Mouse (Mus musculus) MEL (cell line): Measurements from ENCODE around the gene Paxbp1. TPM values are rescaled to one million over a fixed set of nuclear protein-coding genes. Genes with fewer than 3 reads are reported as not detected.
A peak's percentile ranks its signal among the peaks of the same experiment; 100 is the strongest.

ENCODE experiments used
- DNase-seq: peaks from one replicate; pipeline ENCODE4 v3.0.0; 2011; ENCODE audit warnings: low read depth, low spot score
- H3K27ac ChIP-seq: 2 replicates; pipeline ENCODE4 v1.5.1; 2012; ENCODE audit warnings: low read depth, mild to moderate bottlenecking, control low read depth, low read length, moderate library complexity; ENCODE audit not compliant: control insufficient read depth
- H3K27me3 ChIP-seq, 2 experiments: fragments of 150-350 bp in 1 of 2; sonication (generic) in 1 of 2; 2 replicates each; pipeline ENCODE4 v1.6.1; 2012; ENCODE audit warnings: low read length in 2 of 2, mild to moderate bottlenecking in 2 of 2, improper control_type of control experiment in 1 of 2, moderate library complexity in 1 of 2; ENCODE audit not compliant: insufficient read depth in 2 of 2, control insufficient read depth in 1 of 2
- H3K36me3 ChIP-seq, 2 experiments: 2 replicates each; pipeline ENCODE4 v1.6.1; 2012 to 2014; ENCODE audit warnings: low read length in 2 of 2, improper control_type of control experiment in 1 of 2, inconsistent platforms in 1 of 2, mild to moderate bottlenecking in 1 of 2; ENCODE audit not compliant: insufficient read depth in 2 of 2, control insufficient read depth in 1 of 2
- H3K4me1 ChIP-seq, 2 experiments: fragments of 150-350 bp in 1 of 2; sonication (generic) in 1 of 2; 2 replicates each; pipeline ENCODE4 v1.6.1; 2012; ENCODE audit warnings: low read length in 2 of 2, improper control_type of control experiment in 1 of 2, mild to moderate bottlenecking in 1 of 2; ENCODE audit not compliant: insufficient read depth in 2 of 2, control insufficient read depth in 1 of 2
- H3K4me3 ChIP-seq, 2 experiments: fragments of 150-350 bp in 1 of 2; sonication (generic) in 1 of 2; 2 replicates each; pipeline ENCODE4 v1.5.1; 2012; ENCODE audit warnings: low read depth in 2 of 2, low read length in 2 of 2, mild to moderate bottlenecking in 2 of 2, moderate library complexity in 2 of 2, control low read depth in 1 of 2, improper control_type of control experiment in 1 of 2; ENCODE audit not compliant: control insufficient read depth in 1 of 2, insufficient read depth in 1 of 2
- H3K79me2 ChIP-seq: 2 replicates; pipeline ENCODE4 v1.6.1; 2012; ENCODE audit warnings: mild to moderate bottlenecking, low read length, moderate library complexity; ENCODE audit not compliant: control insufficient read depth, poor library complexity, insufficient read depth
- H3K9ac ChIP-seq: 2 replicates; pipeline ENCODE4 v1.6.1; 2012; ENCODE audit warnings: low read depth, mild to moderate bottlenecking, control low read depth, low read length, moderate library complexity; ENCODE audit not compliant: control insufficient read depth, poor library complexity, severe bottlenecking
- H3K9me3 ChIP-seq: fragments of 150-350 bp; sonication (generic); replicated peaks from 2 replicates; pipeline ENCODE4 v1.6.1; 2012; ENCODE audit warnings: mild to moderate bottlenecking, low read length, improper control_type of control experiment, moderate library complexity; ENCODE audit not compliant: insufficient read depth
- CTCF ChIP-seq, 3 experiments: IDR thresholded peaks in 2 of 3; conservative IDR thresholded peaks in 1 of 3; 2 replicates each; pipeline ENCODE4 v1.5.1; 2011 to 2012; ENCODE audit warnings: low read length in 3 of 3, low read depth in 2 of 3, mild to moderate bottlenecking in 2 of 3, improper control_type of control experiment in 1 of 3, inconsistent platforms in 1 of 3, mixed read lengths in 1 of 3, moderate library complexity in 1 of 3; ENCODE audit not compliant: control insufficient read depth in 1 of 3, insufficient read depth in 1 of 3, poor library complexity in 1 of 3, severe bottlenecking in 1 of 3
- GABPA ChIP-seq: IDR thresholded peaks from 2 replicates; pipeline ENCODE4 v1.6.1; 2012; ENCODE audit warnings: low read depth, mild to moderate bottlenecking, inconsistent platforms, low read length, improper control_type of control experiment, moderate library complexity
- GATA1 ChIP-seq: IDR thresholded peaks from 2 replicates; pipeline ENCODE4 v1.6.1; 2011; ENCODE audit warnings: low read depth, low read length, improper control_type of control experiment
- JUND ChIP-seq: IDR thresholded peaks from 2 replicates; pipeline ENCODE4 v1.6.1; 2011; ENCODE audit warnings: low read depth, mild to moderate bottlenecking, improper control_type of control experiment, low read length
- MAFK ChIP-seq: IDR thresholded peaks from 2 replicates; pipeline ENCODE4 v1.6.1; 2011; ENCODE audit warnings: low read depth, mild to moderate bottlenecking, low read length, improper control_type of control experiment, borderline replicate concordance
- MAX ChIP-seq: IDR thresholded peaks from 2 replicates; pipeline ENCODE4 v1.6.1; 2011; ENCODE audit warnings: low read length, improper control_type of control experiment
- MXI1 ChIP-seq: IDR thresholded peaks from 2 replicates; pipeline ENCODE4 v1.6.1; 2011; ENCODE audit warnings: mild to moderate bottlenecking, low read depth, low read length, improper control_type of control experiment
- POLR2AphosphoS5 ChIP-seq: IDR thresholded peaks from 2 replicates; pipeline ENCODE4 v1.6.1; 2012; ENCODE audit warnings: low read depth, borderline replicate concordance, mild to moderate bottlenecking, inconsistent platforms, low read length, moderate library complexity, mixed read lengths
- SIN3A ChIP-seq: IDR thresholded peaks from 2 replicates; pipeline ENCODE4 v1.6.1; 2012; ENCODE audit warnings: low read length, improper control_type of control experiment, inconsistent platforms
- SMC3 ChIP-seq: IDR thresholded peaks from 2 replicates; pipeline ENCODE4 v1.6.1; 2011; ENCODE audit warnings: low read depth, low read length, improper control_type of control experiment
- ZNF384 ChIP-seq: IDR thresholded peaks from 2 replicates; pipeline ENCODE4 v1.6.1; 2012; ENCODE audit warnings: low read depth, mild to moderate bottlenecking, inconsistent platforms, low read length, improper control_type of control experiment
- polyA plus RNA-seq, 2 experiments: library from polyadenylated mRNA; stranded (reverse) in 1 of 2; unstranded in 1 of 2; fragments of >175 nt in 1 of 2; fragments of >200 nt in 1 of 2; gene quantifications; 2 replicates each; pipeline versions ENCODE4 v1.2.1 to v1.2.4; 2012; ENCODE audit warnings: low replicate concordance in 2 of 2, low read depth in 1 of 2; ENCODE audit not compliant: insufficient read length in 2 of 2, insufficient read depth in 1 of 2, missing spikeins in 1 of 2
- total RNA-seq: library from RNA; depleted of rRNA; stranded (reverse); fragments of 300-350 nt; gene quantifications from 2 replicates; pipeline ENCODE4 v1.2.3, GENCODE M21; 2012

Paxbp1 gene
- total and polyA plus RNA-seq, 3 experiments, result 23.8 to 49.6 TPM; not detected in 1

GRCm38 (mm10) chr16:91086642-91087306 is 42.4 kb upstream of the Paxbp1 start (continued):
- TF ChIP-seq GABPA (no peak), MAFK (peak; percentile 85; the same call in 1 of the 2 replicates), MAX (no peak), SIN3A (peak; percentile 52)
- TF ChIP-seq, all 39 proteins: peak for 14

DNA sequence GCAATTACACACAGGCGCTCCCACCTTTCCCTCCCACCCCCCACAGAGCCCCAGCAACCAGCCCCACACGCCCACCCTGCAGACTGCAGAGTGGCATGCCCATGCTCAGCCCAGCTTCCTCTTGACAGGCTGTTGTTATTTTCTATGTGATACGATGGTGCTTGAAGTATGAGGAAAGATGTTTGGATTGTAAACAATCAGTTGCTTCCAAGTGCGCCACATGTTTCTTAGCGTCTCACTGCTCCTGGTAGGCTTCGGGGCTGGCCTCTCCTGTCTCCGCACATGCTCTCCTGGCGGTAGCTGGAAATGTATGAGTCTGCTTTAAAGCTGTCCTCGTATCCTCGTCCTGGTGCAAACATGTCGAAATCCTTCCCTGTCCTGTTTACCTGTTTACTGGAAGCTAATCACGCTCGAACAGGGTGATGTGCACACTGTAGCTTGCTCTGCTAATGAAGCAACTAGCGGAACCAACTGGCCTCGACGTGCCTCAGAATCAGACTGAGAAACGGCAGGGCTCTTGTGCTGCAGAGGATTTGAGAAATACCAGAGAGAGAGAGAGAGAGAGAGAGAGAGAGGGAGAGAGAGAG is 41.0 kb upstream of the Paxbp1 start:
- Histone ChIP-seq H3K79me2 (no peaks in the 10 kb centered on the region), H3K9me3 (no peaks in the 10 kb centered on the region), H3K4me1 (peaks cover 18 to 23% of the 10 kb centered on the region in 2 experiments), H3K36me3 (peaks cover 0 to 11% of the 10 kb centered on the region in 2 experiments; a peak in 2 of 4 replicates), H3K9ac (no peak overlapping the region; the same call in 1 of the 2 replicates), H3K27me3 (no peaks in the 10 kb centered on the region), H3K4me3 (no peak overlapping the region), H3K27ac (no peak overlapping the region)
- TF ChIP-seq ZNF384 (no peak), CTCF (IDR thresholded peaks at IDR 0.05 in 2 of 3, conservative IDR thresholded peaks at IDR 0.05 in 1 of 3; ENCODE audit: control insufficient read depth in 1 of 3, insufficient read depth in 1 of 3, low read depth in 2 of 3, low read length in 3 of 3, poor library complexity in 1 of 3, severe bottlenecking in 1 of 3) (no peak), SMC3 (no peak), JUND (no peak), MXI1 (no peak)
- DNase-seq, result no peak

GRCm38 (mm10) chr16:91084307-91085238 is 40.2 kb upstream of the Paxbp1 start:
- peaks cover 18 to 23% of the 10 kb centered on the region in 2 experiments for H3K4me1 ChIP-seq
- H3K27ac ChIP-seq, result no peak overlapping the region
- TF ChIP-seq GATA1 (no peak), SMC3 (no peak), POLR2AphosphoS5 (no peak)
- no peak overlapping the region for H3K4me3 ChIP-seq
- H3K36me3 ChIP-seq, result peaks cover 0 to 11% of the 10 kb centered on the region in 2 experiments; a peak in 2 of 4 replicates
- H3K27me3 ChIP-seq, result no peaks in the 10 kb centered on the region
- no peaks in the 10 kb centered on the region for H3K9me3 ChIP-seq
- DNase-seq, result no peak
- no peak overlapping the region for H3K9ac ChIP-seq
- H3K79me2 ChIP-seq, result no peaks in the 10 kb centered on the region
